Mouse (Mus musculus) stomach, embryonic 15.5 days (tissue): ENCODE measurements at regions not wholly inside any gene's neighbourhood (a gene's known extent, or its start where the extent isn't known, plus 50 kb on each side); places are given as distances from the start of the nearest gene placed in this dataset.

Source experiments
- ATAC-seq: fragments of 200-750 bp; cut with Nextera tagmentation; 2 replicates; pipeline ENCODE4 v1.8.0; 2017; ENCODE audit warnings: low read depth, moderate number of reproducible peaks, moderate TSS enrichment; ENCODE audit not compliant: insufficient read depth, low FRiP score
- H3K27ac ChIP-seq: fragments of 300-500 bp; sonication (generic); 2 replicates; pipeline ENCODE4 v1.5.1; 2015; ENCODE audit warnings: mild to moderate bottlenecking, inconsistent platforms
- H3K27me3 ChIP-seq: fragments of 300-500 bp; sonication (generic); replicated peaks from 2 replicates; pipeline ENCODE4 v1.6.1; 2015; ENCODE audit warnings: inconsistent platforms
- H3K36me3 ChIP-seq: fragments of 300-500 bp; sonication (generic); 2 replicates; pipeline ENCODE4 v1.6.1; 2015; ENCODE audit warnings: inconsistent platforms
- H3K4me1 ChIP-seq: fragments of 300-500 bp; sonication (generic); 2 replicates; pipeline ENCODE4 v1.6.1; 2015; ENCODE audit warnings: inconsistent platforms
- H3K4me2 ChIP-seq: fragments of 300-500 bp; sonication (generic); 2 replicates; pipeline ENCODE4 v1.6.1; 2015; ENCODE audit warnings: mild to moderate bottlenecking, inconsistent platforms
- H3K4me3 ChIP-seq: fragments of 300-500 bp; sonication (generic); replicated peaks from 2 replicates; pipeline ENCODE4 v1.5.1; 2015; ENCODE audit warnings: inconsistent platforms
- H3K9ac ChIP-seq: fragments of 300-500 bp; sonication (generic); 2 replicates; pipeline ENCODE4 v1.6.1; 2015; ENCODE audit warnings: inconsistent platforms
- H3K9me3 ChIP-seq: fragments of 300-500 bp; sonication (generic); 2 replicates; pipeline ENCODE4 v1.6.1; 2016; ENCODE audit warnings: inconsistent platforms
- WGBS: fragments of 180-500 bp; shearing (Covaris S2); methylation state at CpG from one replicate; pipeline ENCODE4 v1.1.7; 2015; 5-methylcytosine and 5-hydroxymethylcytosine counted together

DNA sequence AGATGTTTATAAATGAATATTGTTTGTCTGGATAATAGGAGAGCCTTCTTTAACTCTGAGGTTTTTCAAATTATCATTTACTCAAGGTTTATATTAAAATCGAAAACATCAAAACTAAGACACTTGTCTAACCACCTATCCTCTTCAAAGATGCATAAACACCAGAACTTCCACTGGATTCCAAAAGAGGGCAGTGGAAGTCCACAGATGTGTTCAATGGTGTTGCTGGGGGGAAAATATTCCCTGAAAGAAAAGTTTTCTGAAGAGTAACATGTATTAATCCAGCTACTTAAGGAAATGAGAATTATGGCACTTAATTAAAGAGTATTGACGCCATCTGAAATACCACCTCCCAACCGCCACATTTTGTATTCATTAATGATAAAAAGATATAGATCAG, 586.9 kb downstream of the Kcnj2 start:
- H3K9me3 ChIP-seq: no peaks in the 10 kb centered on the region
- H3K27ac ChIP-seq: no peak overlapping the region
- 44% methylated on average over 3 of the region's 3 CpGs for WGBS
- H3K36me3 ChIP-seq: no peaks in the 10 kb centered on the region
- no peak overlapping the region for H3K4me2 ChIP-seq
- ATAC-seq: no peak
- H3K9ac ChIP-seq: no peak overlapping the region
- H3K27me3 ChIP-seq: no peaks in the 10 kb centered on the region
- H3K4me3 ChIP-seq: no peak overlapping the region
- no peaks in the 10 kb centered on the region for H3K4me1 ChIP-seq

DNA sequence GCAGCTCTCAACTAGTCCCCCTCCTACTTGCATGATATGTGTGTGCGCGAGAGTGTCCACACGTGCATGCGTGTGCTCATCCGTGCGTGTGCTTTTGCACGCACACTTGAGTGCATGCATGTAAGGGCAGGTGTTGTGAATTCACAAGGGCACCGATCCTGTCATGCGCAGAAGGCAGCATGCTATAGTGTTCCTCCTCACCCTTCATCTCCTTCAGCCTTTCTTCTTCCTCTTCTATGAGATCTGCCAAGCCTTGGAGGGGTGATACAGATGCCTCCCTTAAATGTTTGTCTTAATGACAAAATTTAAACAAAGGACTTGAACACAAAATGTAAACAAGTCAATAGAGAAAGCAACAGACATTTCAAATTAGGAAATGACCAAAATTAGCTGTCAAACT, 591.8 kb downstream of the Kcnj2 start:
- no peaks in the 10 kb centered on the region for H3K9me3 ChIP-seq
- WGBS: 95% methylated on average over 9 of the region's 9 CpGs
- no peak overlapping the region for H3K4me3 ChIP-seq
- no peaks in the 10 kb centered on the region for H3K27me3 ChIP-seq
- H3K36me3 ChIP-seq: no peaks in the 10 kb centered on the region
- no peak for ATAC-seq
- H3K9ac ChIP-seq: no peak overlapping the region
- no peak overlapping the region for H3K4me2 ChIP-seq
- H3K4me1 ChIP-seq: no peaks in the 10 kb centered on the region
- no peak overlapping the region for H3K27ac ChIP-seq

DNA sequence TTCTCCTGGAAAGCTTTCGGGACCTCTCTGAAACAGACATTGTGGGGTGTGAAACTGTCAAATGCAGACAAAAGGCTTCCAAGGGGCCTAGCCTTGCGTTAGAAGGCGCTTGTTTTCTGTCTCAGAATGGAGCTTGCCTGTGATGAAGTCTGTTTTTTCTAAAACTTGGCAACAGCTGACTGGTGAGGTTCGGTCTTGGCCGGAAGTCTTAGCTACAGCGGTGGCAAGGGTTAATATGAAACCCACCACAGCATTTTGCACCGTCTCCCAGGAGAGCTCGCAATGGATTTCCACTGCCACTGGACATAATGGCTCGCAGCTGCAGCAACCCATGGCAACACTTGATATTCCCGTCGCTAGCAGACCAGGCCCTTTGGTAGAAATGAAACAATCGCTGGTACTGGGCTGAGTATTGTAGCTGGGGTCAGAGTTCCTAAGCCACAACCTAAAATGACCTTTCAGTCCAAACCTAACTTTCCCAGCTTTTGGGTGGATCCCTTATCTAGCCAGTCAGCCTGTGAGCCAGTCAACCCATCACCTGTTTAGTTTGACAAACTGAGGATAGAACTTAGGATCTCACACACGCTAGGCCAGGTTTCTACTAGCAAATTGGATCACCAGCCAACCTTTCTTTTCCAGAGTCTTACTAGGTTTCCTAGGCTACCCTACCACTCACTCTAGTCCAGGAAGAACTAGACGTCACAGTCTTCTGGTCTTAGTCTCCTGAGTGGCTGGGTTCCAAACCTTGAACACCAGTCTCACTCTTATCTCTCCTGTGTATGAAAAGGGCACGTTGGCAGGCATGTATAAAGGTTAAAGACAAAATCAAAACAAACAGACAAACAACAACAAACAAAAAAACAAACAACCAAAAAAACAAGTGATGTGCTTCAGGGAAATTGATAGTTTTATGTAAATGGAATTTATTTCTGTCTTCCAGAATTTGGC, 592.7 kb downstream of the Kcnj2 start:
- no peak for ATAC-seq
- Histone ChIP-seq H3K27ac (no peak overlapping the region), H3K4me1 (no peaks in the 10 kb centered on the region), H3K9me3 (no peaks in the 10 kb centered on the region), H3K36me3 (no peaks in the 10 kb centered on the region), H3K4me3 (no peak overlapping the region), H3K9ac (no peak overlapping the region), H3K27me3 (no peaks in the 10 kb centered on the region), H3K4me2 (no peak overlapping the region)
- 68% methylated on average over 15 of the region's 15 CpGs for WGBS

DNA sequence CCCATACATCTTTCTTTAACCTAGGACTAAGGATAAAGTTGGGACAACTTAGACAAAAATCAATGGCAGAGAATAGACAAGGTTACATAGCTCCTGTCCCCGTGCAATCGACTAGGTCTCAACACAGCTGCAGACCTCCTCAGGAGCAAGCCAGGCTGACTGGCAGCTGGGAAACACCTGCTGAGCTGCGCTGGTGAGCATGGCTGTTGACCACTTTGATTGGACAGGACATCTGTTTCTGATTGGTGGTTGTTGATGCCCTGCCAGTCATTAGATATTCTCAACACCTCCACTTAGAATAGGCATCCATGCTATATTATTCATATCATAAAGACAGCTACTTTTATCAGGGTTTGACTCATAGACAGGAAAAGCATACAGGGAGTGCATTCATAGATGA, 597.3 kb downstream of the Kcnj2 start:
- ATAC-seq: no peak
- H3K27ac ChIP-seq: no peak overlapping the region
- WGBS: 64% methylated on average over 3 of the region's 3 CpGs

DNA sequence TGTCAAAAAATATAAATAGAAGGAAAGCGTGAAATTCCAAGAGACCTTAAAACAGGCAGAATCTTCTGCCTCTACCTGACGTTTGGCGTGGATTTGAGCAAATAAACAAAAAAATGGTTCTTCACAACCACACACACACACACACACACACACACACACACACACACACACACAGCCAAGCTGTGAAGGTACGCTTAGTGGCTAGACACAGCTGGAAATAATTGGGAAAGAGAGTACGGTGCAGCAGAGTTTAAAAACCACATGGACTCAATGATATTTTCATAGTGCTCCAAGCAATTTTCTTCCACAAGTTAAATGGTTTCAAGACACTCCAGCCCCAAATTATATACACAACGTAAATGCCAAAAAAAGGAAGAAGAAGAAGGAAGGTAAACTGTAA, 600.4 kb downstream of the Kcnj2 start:
- ATAC-seq: no peak
- H3K27ac ChIP-seq: no peak overlapping the region
- no peaks in the 10 kb centered on the region for H3K9me3 ChIP-seq
- H3K4me3 ChIP-seq: no peak overlapping the region
- H3K27me3 ChIP-seq: no peaks in the 10 kb centered on the region
- H3K36me3 ChIP-seq: no peaks in the 10 kb centered on the region
- no peak overlapping the region for H3K9ac ChIP-seq
- H3K4me2 ChIP-seq: no peak overlapping the region
- WGBS: 76% methylated on average over 6 of the region's 6 CpGs
- no peaks in the 10 kb centered on the region for H3K4me1 ChIP-seq

More for the DNA sequence above, 597.3 kb downstream of the Kcnj2 start:
- no peak overlapping the region for H3K4me3 ChIP-seq
- H3K9ac ChIP-seq: no peak overlapping the region
- no peaks in the 10 kb centered on the region for H3K9me3 ChIP-seq
- no peaks in the 10 kb centered on the region for H3K36me3 ChIP-seq
- H3K27me3 ChIP-seq: no peaks in the 10 kb centered on the region
- H3K4me2 ChIP-seq: no peak overlapping the region
- H3K4me1 ChIP-seq: no peaks in the 10 kb centered on the region

DNA sequence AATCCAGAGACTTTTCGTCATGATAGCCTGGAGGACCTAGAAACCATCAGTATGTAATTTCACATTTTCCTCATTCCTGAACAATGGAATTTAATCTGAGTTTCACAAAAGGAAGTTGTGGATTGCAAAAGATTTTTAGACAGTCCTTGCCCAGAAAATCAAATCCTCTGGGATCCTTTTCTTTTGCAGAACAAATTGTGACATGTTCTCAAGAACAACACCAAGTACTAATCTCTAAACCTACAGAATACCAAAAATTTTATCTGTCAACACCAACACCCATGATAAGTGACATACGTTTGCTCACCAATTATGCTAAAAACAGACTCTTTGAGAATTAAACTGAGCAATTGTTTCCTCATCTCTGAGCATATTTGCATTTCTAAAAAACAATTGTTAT, 605.9 kb downstream of the Kcnj2 start:
- no peaks in the 10 kb centered on the region for H3K36me3 ChIP-seq
- no peak overlapping the region for H3K4me3 ChIP-seq
- no peaks in the 10 kb centered on the region for H3K9me3 ChIP-seq
- H3K27ac ChIP-seq: no peak overlapping the region
- no peak overlapping the region for H3K4me2 ChIP-seq
- H3K4me1 ChIP-seq: no peaks in the 10 kb centered on the region
- H3K27me3 ChIP-seq: no peaks in the 10 kb centered on the region
- H3K9ac ChIP-seq: no peak overlapping the region
- WGBS: 78% methylated on average over 2 of the region's 2 CpGs
- no peak for ATAC-seq

DNA sequence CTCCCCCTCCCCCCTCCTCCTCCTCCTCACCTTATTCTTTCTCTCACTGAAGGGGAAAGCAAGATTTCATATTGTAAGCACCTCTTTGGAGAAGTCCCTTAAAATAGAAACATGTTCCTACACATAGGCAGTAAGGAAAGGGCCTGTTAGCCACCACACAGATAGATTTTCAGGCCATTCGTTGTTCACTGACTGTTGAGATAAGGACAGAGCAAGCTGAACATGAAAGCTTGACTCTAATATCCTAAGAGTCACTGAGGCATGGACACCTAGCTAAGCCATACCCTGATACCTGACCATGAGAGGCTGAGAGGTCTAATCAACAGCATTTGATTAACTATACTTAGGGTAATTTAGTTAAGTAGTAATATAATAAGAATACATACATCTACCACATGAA, 609.7 kb downstream of the Kcnj2 start:
- H3K4me2 ChIP-seq: no peak overlapping the region
- no peak for ATAC-seq
- no peak overlapping the region for H3K9ac ChIP-seq
- no peaks in the 10 kb centered on the region for H3K9me3 ChIP-seq
- WGBS: 66% methylated on average over 1 of the region's 1 CpGs
- H3K4me3 ChIP-seq: no peak overlapping the region
- no peaks in the 10 kb centered on the region for H3K4me1 ChIP-seq
- no peaks in the 10 kb centered on the region for H3K27me3 ChIP-seq
- H3K27ac ChIP-seq: no peak overlapping the region
- H3K36me3 ChIP-seq: no peaks in the 10 kb centered on the region

DNA sequence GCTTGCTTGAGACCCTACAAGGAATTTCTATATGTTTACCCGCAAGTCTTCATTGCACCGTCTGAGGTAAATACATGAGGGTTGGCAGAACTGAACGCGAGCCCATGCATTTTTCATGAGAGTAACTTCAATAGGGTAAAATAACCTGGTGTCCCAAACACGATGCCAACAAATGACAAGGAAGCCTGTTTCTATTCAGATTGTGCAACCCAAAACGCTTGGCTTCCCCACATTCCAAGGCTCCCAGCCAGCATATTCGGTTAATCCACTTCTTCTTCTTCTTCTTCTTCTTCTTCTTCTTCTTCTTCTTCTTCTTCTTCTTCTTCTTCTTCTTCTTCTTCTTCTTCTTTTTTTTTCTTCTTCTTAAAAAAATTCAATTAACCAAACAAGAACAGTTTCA, 616.4 kb downstream of the Kcnj2 start:
- H3K36me3 ChIP-seq: no peaks in the 10 kb centered on the region
- H3K27me3 ChIP-seq: no peaks in the 10 kb centered on the region
- no peak overlapping the region for H3K4me3 ChIP-seq
- WGBS: 86% methylated on average over 7 of the region's 7 CpGs
- H3K27ac ChIP-seq: no peak overlapping the region
- no peak for ATAC-seq
- H3K9ac ChIP-seq: no peak overlapping the region
- H3K4me2 ChIP-seq: no peak overlapping the region
- H3K4me1 ChIP-seq: no peaks in the 10 kb centered on the region
- H3K9me3 ChIP-seq: no peaks in the 10 kb centered on the region

DNA sequence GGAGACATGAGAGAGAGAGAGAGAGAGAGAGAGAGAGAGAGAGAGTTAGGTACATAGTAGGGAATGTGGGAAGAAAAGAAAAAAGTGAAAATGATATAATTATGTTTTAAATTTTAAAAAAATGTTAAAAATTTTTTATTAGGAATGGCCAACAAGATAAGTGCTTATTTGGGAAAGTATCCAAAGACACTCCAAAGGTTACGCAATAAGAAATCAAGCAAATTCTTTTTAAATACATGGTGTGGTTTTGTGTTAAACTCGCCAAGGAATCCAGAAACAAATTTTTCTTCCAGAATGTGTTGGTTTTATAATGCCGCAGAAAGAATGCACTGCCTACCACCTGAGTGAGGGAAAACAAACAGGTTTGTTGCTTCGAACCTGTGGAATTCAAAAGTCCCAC, 617.9 kb downstream of the Kcnj2 start:
- no peak for ATAC-seq
- Histone ChIP-seq H3K4me1 (no peaks in the 10 kb centered on the region), H3K27me3 (no peaks in the 10 kb centered on the region), H3K4me3 (no peak overlapping the region), H3K36me3 (no peaks in the 10 kb centered on the region), H3K27ac (no peak overlapping the region), H3K9ac (no peak overlapping the region), H3K4me2 (no peak overlapping the region), H3K9me3 (no peaks in the 10 kb centered on the region)
- WGBS: 81% methylated on average over 4 of the region's 4 CpGs

DNA sequence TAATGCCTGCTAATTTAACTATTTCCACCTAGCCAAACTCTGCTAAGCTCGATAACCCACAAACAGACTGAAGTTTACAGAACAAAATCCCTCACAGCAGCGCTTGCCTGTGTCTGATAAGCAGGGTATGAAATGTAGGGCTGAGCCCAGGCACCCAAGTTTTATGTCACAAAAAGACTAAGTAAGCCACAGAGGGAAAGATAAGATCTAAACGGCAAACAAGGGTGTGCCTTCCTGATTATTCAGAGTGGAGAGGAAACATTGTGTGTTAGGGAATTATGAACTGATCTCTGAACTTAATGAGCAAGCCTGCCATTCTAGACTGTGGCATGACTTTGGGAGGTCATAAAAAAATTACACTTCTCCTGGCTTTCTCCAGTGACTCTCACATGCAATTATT, 621.8 kb downstream of the Kcnj2 start:
- no peak overlapping the region for H3K4me3 ChIP-seq
- H3K9ac ChIP-seq: no peak overlapping the region
- H3K4me1 ChIP-seq: no peaks in the 10 kb centered on the region
- 25% methylated on average over 3 of the region's 3 CpGs for WGBS
- no peak overlapping the region for H3K27ac ChIP-seq
- no peaks in the 10 kb centered on the region for H3K9me3 ChIP-seq
- no peaks in the 10 kb centered on the region for H3K27me3 ChIP-seq
- H3K36me3 ChIP-seq: no peaks in the 10 kb centered on the region
- peak; percentile 88 for ATAC-seq
- no peak overlapping the region for H3K4me2 ChIP-seq

DNA sequence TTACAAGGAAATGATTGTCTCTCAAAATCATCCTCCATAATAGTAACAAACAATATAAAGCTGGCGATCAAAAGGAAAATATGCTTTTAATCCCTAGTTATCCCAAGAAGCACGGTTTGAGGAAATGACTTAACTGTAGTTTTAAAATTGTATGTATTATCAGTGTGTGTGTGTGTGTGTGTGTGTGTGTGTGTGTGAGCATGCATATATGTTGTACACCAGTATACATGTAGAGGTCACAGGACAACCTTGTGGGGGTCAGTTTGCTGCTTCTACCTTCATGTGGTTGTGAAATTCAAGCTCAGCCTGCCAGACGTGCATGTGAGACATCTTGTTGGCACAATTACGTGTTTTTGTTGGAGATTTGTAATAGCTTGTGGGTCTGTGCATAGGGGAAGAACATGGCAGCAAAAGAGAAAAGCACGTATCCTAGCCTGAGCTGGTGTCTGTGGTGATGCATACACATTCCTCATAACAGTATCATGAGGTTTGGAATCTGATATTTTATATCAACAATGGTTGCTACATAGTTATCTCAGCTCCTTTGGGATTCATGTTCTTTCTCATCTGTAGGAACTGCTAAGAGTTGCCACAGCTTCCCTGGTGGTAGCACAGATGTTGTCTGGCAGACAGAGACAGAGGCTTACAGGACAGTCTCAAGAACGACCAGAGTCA, 622.4 kb downstream of the Kcnj2 start:
- no peak for ATAC-seq

DNA sequence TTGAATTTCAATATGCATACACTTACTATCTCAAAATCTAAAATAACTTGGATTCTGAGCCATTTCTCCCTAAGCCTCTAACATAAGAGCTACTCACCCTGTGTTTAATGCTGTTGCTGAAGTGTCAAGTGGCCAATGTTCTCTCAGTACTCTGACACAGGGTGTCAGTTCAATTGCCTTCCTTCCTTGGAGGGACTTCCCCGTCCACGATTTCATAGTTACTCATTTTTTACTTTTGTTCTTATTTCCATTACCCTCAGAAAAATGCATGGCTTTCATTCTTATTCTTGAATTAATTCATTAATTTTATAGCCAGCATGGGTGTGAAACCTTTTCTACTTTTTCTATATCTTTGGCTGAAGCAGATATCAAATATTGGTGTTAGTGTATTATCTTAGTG, 623.9 kb downstream of the Kcnj2 start:
- Histone ChIP-seq H3K36me3 (no peaks in the 10 kb centered on the region), H3K4me1 (no peaks in the 10 kb centered on the region), H3K9ac (no peak overlapping the region), H3K9me3 (no peaks in the 10 kb centered on the region), H3K27me3 (no peaks in the 10 kb centered on the region), H3K27ac (no peak overlapping the region), H3K4me2 (no peak overlapping the region), H3K4me3 (no peak overlapping the region)
- ATAC-seq: no peak
- whole genome bisulfite sequencing: 77% methylated on average over 2 of the region's 2 CpGs

More for the DNA sequence above, 622.4 kb downstream of the Kcnj2 start:
- no peak overlapping the region for H3K9ac ChIP-seq
- H3K9me3 ChIP-seq: no peaks in the 10 kb centered on the region
- H3K27ac ChIP-seq: no peak overlapping the region
- no peaks in the 10 kb centered on the region for H3K27me3 ChIP-seq
- H3K4me2 ChIP-seq: no peak overlapping the region
- no peaks in the 10 kb centered on the region for H3K36me3 ChIP-seq
- no peaks in the 10 kb centered on the region for H3K4me1 ChIP-seq
- 66% methylated on average over 6 of the region's 6 CpGs for WGBS
- no peak overlapping the region for H3K4me3 ChIP-seq
